Mouse (Mus musculus) midbrain, embryonic 11.5 days (tissue): Measurements from ENCODE around the gene Smtn. TPM values are rescaled to one million over a fixed set of nuclear protein-coding genes. Genes with fewer than 3 reads are reported as not detected.

Experiments
- ATAC-seq: fragments of 200-750 bp; cut with Nextera tagmentation; 2 replicates; pipeline ENCODE4 v1.8.0; 2017; ENCODE audit warnings: moderate TSS enrichment, moderate library complexity; ENCODE audit not compliant: low FRiP score
- DNase-seq: peaks from one replicate; pipeline ENCODE4 v3.0.0; 2015; ENCODE audit warnings: low spot score; ENCODE audit errors: missing footprints
- H3K27ac ChIP-seq: fragments of 300-500 bp; sonication (generic); 2 replicates; pipeline ENCODE4 v1.5.1; 2014; ENCODE audit warnings: low read depth, low read length
- H3K27me3 ChIP-seq: fragments of 300-500 bp; sonication (generic); 2 replicates; pipeline ENCODE4 v1.6.1; 2014; ENCODE audit warnings: mild to moderate bottlenecking, low read length, moderate library complexity, mixed read lengths; ENCODE audit not compliant: control insufficient read depth, insufficient read depth
- H3K36me3 ChIP-seq: fragments of 300-500 bp; sonication (generic); 2 replicates; pipeline ENCODE4 v1.6.1; 2014; ENCODE audit warnings: mild to moderate bottlenecking, low read length, moderate library complexity, mixed read lengths; ENCODE audit not compliant: control insufficient read depth, insufficient read depth
- H3K4me1 ChIP-seq: fragments of 300-500 bp; sonication (generic); 2 replicates; pipeline ENCODE4 v1.6.1; 2014; ENCODE audit warnings: low read length; ENCODE audit not compliant: control insufficient read depth, insufficient read depth
- H3K4me2 ChIP-seq: fragments of 300-500 bp; sonication (generic); 2 replicates; pipeline ENCODE4 v1.6.1; 2014; ENCODE audit warnings: mild to moderate bottlenecking, moderate library complexity
- H3K4me3 ChIP-seq: fragments of 300-500 bp; sonication (generic); 2 replicates; pipeline ENCODE4 v1.5.1; 2014; ENCODE audit warnings: low read depth, low read length
- H3K9ac ChIP-seq: fragments of 300-500 bp; sonication (generic); 2 replicates; pipeline ENCODE4 v1.6.1; 2014; ENCODE audit warnings: low read length
- H3K9me3 ChIP-seq: fragments of 300-500 bp; sonication (generic); 2 replicates; pipeline ENCODE4 v1.6.1; 2016; ENCODE audit warnings: low read length; ENCODE audit not compliant: control insufficient read depth
- WGBS: fragments of 180-500 bp; shearing (Covaris S2); extraction: QIAGEN DNeasy Blood & Tissue Kit; methylation state at CpG from one replicate; pipeline ENCODE4 v1.1.7; 2014; 5-methylcytosine and 5-hydroxymethylcytosine counted together
- polyA plus RNA-seq: library from polyadenylated mRNA; unstranded; fragments of >200 nt; fragmentation: Nextera tagmentation; extraction: Ambion mirVana; gene quantifications from 2 replicates; pipeline ENCODE4 v1.2.1, GENCODE M21; 2014

The Smtn gene
- polyA plus RNA-seq, 1 experiment from 2014 or later, result 27.1 TPM

DNA sequence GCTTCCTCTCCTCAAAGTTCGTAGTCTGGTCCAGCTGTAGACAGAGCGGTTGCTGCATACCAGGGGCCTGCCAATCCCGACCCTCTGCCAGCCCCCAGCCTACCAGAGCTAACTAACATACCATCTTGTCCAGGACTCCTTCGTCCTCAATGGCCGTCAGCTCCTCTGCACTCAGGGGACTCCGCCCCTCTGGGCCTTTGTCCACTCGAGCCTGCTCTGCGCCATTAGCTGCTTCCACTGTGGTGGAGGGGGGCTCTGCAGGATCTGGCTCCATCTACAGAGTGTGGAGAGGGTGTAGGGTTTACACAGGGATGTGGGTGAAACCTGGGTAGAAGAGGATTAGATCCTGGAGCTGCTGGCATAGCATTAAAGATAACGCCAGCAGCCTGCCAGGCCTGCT is 14.2 kb downstream of the Smtn start:
- no peaks in the 10 kb centered on the region for H3K9me3 ChIP-seq
- ATAC-seq (no peak), DNase-seq (no peak)
- H3K4me1 ChIP-seq, result no peaks in the 10 kb centered on the region
- no peaks in the 10 kb centered on the region for H3K27me3 ChIP-seq
- no peak overlapping the region for H3K9ac ChIP-seq
- H3K4me3 ChIP-seq, result no peak overlapping the region
- no peak overlapping the region for H3K4me2 ChIP-seq
- H3K27ac ChIP-seq, result no peak overlapping the region
- H3K36me3 ChIP-seq, result peaks cover 5% of the 10 kb centered on the region
- 83% methylated on average over 9 of the region's 9 CpGs for WGBS

- H3K27me3 ChIP-seq, result no peaks in the 10 kb centered on the region
- H3K9ac ChIP-seq, result no peak overlapping the region
- H3K4me3 ChIP-seq, result no peak overlapping the region
- no peak for DNase-seq
- no peaks in the 10 kb centered on the region for H3K4me1 ChIP-seq
- no peaks in the 10 kb centered on the region for H3K9me3 ChIP-seq
- H3K36me3 ChIP-seq, result peaks cover 5% of the 10 kb centered on the region
- 89% methylated on average over 4 of the region's 4 CpGs for WGBS
- no peak for ATAC-seq
- H3K27ac ChIP-seq, result no peak overlapping the region
- no peak overlapping the region for H3K4me2 ChIP-seq
Measured at GRCm38 (mm10) chr11:3525560-3525959, 14.9 kb downstream of the Smtn start.

GRCm38 (mm10) chr11:3523840-3524582 is 16.4 kb downstream of the Smtn start:
- Histone ChIP-seq H3K9me3 (no peaks in the 10 kb centered on the region), H3K27ac (no peak overlapping the region), H3K4me3 (no peak overlapping the region), H3K9ac (no peak overlapping the region), H3K27me3 (no peaks in the 10 kb centered on the region), H3K4me1 (no peaks in the 10 kb centered on the region), H3K36me3 (peaks cover 4% of the 10 kb centered on the region), H3K4me2 (no peak overlapping the region)
- no peak for DNase-seq
- ATAC-seq, result no peak
- 79% methylated on average over 7 of the region's 7 CpGs for WGBS

- Histone ChIP-seq H3K4me1 (peaks cover 3% of the 10 kb centered on the region), H3K4me3 (no peak overlapping the region), H3K9ac (no peak overlapping the region), H3K4me2 (no peak overlapping the region), H3K9me3 (no peaks in the 10 kb centered on the region), H3K27me3 (peaks cover 6% of the 10 kb centered on the region), H3K36me3 (peaks cover 3% of the 10 kb centered on the region), H3K27ac (no peak overlapping the region)
- DNase-seq (no peak), ATAC-seq (no peak)
- 92% methylated on average over 17 of the region's 17 CpGs for WGBS
Measured at GRCm38 (mm10) chr11:3522285-3523000, 18.0 kb downstream of the Smtn start.

GRCm38 (mm10) chr11:3521339-3522224 is 18.8 kb downstream of the Smtn start:
- WGBS, result 91% methylated on average over 23 of the region's 23 CpGs
- Histone ChIP-seq H3K4me2 (no peak overlapping the region), H3K27me3 (peaks cover 9% of the 10 kb centered on the region), H3K9me3 (no peaks in the 10 kb centered on the region), H3K27ac (no peak overlapping the region), H3K36me3 (peaks cover 3% of the 10 kb centered on the region), H3K9ac (no peak overlapping the region), H3K4me1 (peaks cover 11% of the 10 kb centered on the region), H3K4me3 (no peak overlapping the region)
- ATAC-seq (no peak), DNase-seq (no peak)

GRCm38 (mm10) chr11:3520919-3521318 is 19.5 kb downstream of the Smtn start:
- no peak overlapping the region for H3K27ac ChIP-seq
- ATAC-seq, result no peak
- H3K36me3 ChIP-seq, result peaks cover 3% of the 10 kb centered on the region
- H3K4me1 ChIP-seq, result peaks cover 11% of the 10 kb centered on the region
- H3K27me3 ChIP-seq, result peaks cover 15% of the 10 kb centered on the region
- no peaks in the 10 kb centered on the region for H3K9me3 ChIP-seq
- no peak overlapping the region for H3K4me2 ChIP-seq
- no peak overlapping the region for H3K9ac ChIP-seq
- no peak overlapping the region for H3K4me3 ChIP-seq
- WGBS, result 85% methylated on average over 13 of the region's 14 CpGs
- no peak for DNase-seq

DNA sequence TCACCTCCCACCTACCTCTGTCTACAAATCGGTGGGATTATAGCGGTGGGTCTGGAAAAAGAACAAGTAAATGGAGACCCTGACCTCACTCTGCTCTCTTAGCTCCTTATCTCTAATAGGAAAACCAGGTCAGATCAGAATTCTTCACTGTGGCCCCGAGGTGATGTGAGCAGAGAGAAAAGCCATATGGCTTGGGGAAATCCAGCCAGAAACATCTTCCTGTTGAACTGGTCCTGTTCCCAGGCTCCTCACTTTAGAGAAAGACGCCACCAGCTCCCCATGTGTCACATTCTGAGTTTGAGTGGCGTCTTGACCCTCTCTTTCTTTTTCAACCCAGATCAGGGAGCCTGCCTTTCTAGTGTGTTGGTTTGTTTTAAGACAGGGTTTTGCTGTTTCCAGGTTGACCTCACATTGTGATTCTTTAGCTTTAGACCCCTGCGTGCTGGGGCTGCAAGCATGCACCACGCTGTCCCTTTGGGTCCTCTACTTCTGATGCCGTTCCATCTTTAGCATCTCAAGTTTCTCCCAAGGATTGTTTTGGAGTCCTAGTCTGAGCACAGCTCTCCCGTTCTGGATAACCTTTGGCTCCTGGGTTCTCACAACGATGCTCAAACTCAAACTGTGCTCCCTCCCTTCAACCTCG is 20.5 kb downstream of the Smtn start:
- no peak for ATAC-seq

DNA sequence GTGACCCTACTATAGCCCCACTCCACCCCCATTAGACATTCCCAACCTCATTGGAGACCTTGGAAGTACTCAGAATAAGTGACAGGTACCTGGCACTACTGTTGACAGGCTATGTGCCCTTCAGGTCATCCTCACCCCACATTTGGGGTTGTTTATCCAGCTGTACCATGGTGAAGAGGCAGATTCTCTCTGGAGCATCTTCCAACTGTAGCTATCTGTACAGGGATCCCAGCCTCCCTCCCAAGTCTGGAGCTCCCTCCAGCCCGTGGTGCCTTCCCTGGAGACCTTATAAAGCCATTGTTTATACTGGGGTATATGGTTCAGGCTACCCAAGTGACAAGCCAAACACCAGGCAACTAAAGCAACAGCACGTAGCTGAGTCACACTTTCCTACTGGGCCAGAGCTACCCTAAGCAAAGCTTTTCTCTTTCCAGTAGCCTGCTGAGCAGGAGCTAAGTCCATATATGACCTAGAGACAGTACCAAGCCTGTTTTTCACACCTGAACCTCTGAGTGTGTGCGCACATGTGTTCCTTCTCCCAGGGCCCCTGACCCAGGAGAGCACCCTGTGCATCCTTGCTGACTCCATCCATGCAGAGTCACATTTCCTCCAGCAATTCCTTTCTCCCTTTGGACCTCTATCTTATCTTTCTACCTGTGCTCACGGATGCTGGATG is 21.2 kb downstream of the Smtn start:
- H3K9me3 ChIP-seq, result no peaks in the 10 kb centered on the region
- H3K27ac ChIP-seq, result no peak overlapping the region
- WGBS, result 79% methylated on average over 4 of the region's 4 CpGs
- DNase-seq, result no peak
- H3K27me3 ChIP-seq, result peaks cover 24% of the 10 kb centered on the region
- peaks cover 3% of the 10 kb centered on the region for H3K36me3 ChIP-seq
- ATAC-seq, result no peak
- no peak overlapping the region for H3K9ac ChIP-seq
- H3K4me2 ChIP-seq, result no peak overlapping the region
- H3K4me1 ChIP-seq, result peaks cover 12% of the 10 kb centered on the region
- H3K4me3 ChIP-seq, result no peak overlapping the region

More for the DNA sequence above, 20.5 kb downstream of the Smtn start:
- 82% methylated on average over 11 of the region's 11 CpGs for WGBS
- H3K9ac ChIP-seq, result no peak overlapping the region
- DNase-seq, result no peak
- no peaks in the 10 kb centered on the region for H3K9me3 ChIP-seq
- H3K4me1 ChIP-seq, result peaks cover 11% of the 10 kb centered on the region
- H3K27me3 ChIP-seq, result peaks cover 24% of the 10 kb centered on the region
- H3K4me2 ChIP-seq, result no peak overlapping the region
- H3K4me3 ChIP-seq, result no peak overlapping the region
- no peak overlapping the region for H3K27ac ChIP-seq
- peaks cover 3% of the 10 kb centered on the region for H3K36me3 ChIP-seq
